Mouse (Mus musculus) stomach, embryonic 16.5 days (tissue): Measurements from ENCODE around the gene Rps19bp1. TPM values are rescaled to one million over a fixed set of nuclear protein-coding genes. Genes with fewer than 3 reads are reported as not detected.

Experiments
- ATAC-seq: fragments of 200-750 bp; cut with Nextera tagmentation; 2 replicates; pipeline ENCODE4 v1.8.0; 2017; ENCODE audit warnings: moderate number of reproducible peaks, moderate TSS enrichment; ENCODE audit not compliant: insufficient read depth, low FRiP score
- H3K27ac ChIP-seq: fragments of 300-500 bp; sonication (generic); 2 replicates; pipeline ENCODE4 v1.5.1; 2014; ENCODE audit warnings: low read length
- H3K27me3 ChIP-seq: fragments of 300-500 bp; sonication (generic); 2 replicates; pipeline ENCODE4 v1.6.1; 2014; ENCODE audit warnings: low read length, control low read depth, mixed read lengths; ENCODE audit not compliant: control insufficient read depth, insufficient read depth
- H3K36me3 ChIP-seq: fragments of 300-500 bp; sonication (generic); 2 replicates; pipeline ENCODE4 v1.6.1; 2014; ENCODE audit warnings: low read length; ENCODE audit not compliant: control insufficient read depth, insufficient read depth
- H3K4me1 ChIP-seq: fragments of 300-500 bp; sonication (generic); 2 replicates; pipeline ENCODE4 v1.6.1; 2014; ENCODE audit warnings: low read length, control low read depth, mixed read lengths; ENCODE audit not compliant: control insufficient read depth, insufficient read depth
- H3K4me2 ChIP-seq: fragments of 300-500 bp; sonication (generic); 2 replicates; pipeline ENCODE4 v1.6.1; 2014; ENCODE audit warnings: low read depth, low read length, mixed read lengths
- H3K4me3 ChIP-seq: fragments of 300-500 bp; sonication (generic); replicated peaks from 2 replicates; pipeline ENCODE4 v1.5.1; 2014; ENCODE audit warnings: mild to moderate bottlenecking, low read length
- H3K9ac ChIP-seq: fragments of 300-500 bp; sonication (generic); 2 replicates; pipeline ENCODE4 v1.6.1; 2014; ENCODE audit warnings: low read length
- H3K9me3 ChIP-seq: fragments of 300-500 bp; sonication (generic); replicated peaks from 2 replicates; pipeline ENCODE4 v1.6.1; 2016; ENCODE audit warnings: low read length, control low read depth; ENCODE audit not compliant: control insufficient read depth
- WGBS: fragments of 180-500 bp; shearing (Covaris S2); extraction: QIAGEN DNeasy Blood & Tissue Kit; methylation state at CpG from one replicate; pipeline ENCODE4 v1.1.7; 2014; 5-methylcytosine and 5-hydroxymethylcytosine counted together
- polyA plus RNA-seq: library from polyadenylated mRNA; unstranded; fragments of >200 nt; fragmentation: Nextera tagmentation; extraction: Ambion mirVana; gene quantifications from 2 replicates; pipeline ENCODE4 v1.2.1, GENCODE M21; 2015

The Rps19bp1 gene
- polyA plus RNA-seq, 1 experiment from 2014 or later, result 51.1 TPM

DNA sequence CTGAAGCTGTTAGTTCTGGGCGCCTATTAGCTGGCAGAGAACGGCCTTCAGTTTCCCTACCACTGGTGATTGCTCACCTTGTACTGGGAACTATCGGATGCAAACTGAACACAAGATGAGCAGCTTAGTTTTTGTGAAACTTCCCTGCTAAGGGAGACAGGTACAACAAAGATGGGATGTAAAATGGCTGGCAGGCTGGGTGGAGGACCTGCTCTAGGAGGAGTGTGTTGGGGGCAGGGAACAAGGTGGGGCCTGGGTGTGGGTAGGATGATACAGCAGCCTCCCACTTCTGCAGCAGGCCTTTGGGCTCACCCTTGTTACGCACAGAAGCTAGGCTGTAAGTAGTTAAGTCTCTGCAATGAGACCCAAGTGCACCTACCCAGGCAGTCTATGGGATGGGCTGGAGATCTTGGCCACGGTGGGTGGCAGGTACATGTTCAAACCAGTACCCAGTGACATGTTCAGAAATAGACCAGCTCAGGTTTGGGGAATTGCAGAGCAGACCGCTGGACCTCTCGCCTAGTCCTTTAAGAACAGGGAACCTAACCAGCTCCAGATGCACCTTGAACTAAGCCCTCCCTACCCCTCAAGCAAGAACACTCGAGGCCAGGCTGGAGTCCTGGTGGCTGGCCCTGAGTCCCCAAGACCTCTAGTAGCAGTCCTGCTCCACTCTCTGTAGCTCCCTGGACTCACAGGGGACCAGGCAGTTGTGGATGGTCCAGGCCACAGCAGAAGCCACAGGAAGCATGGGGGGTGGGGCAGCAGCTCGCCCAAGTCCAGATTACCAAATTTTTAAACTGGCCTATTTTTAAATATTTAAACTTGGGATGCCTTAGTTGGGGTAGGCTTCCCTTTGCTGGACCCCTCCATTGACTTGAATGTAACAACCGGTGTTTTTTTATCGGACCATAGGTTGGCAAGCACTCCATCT lies 5.6 kb downstream of the Rps19bp1 start:
- peak overlapping the region; percentile 26; the same call in 1 of the 2 replicates for H3K9ac ChIP-seq
- ATAC-seq, result no peak
- WGBS, result 44% methylated on average over 11 of the region's 11 CpGs
- H3K27ac ChIP-seq, result peak overlapping the region; percentile 99
- peaks cover 14% of the 10 kb centered on the region for H3K36me3 ChIP-seq
- H3K4me1 ChIP-seq, result peaks cover 44% of the 10 kb centered on the region
- peak overlapping the region; percentile 94; the same call in 1 of the 2 replicates for H3K4me2 ChIP-seq
- no peaks in the 10 kb centered on the region for H3K27me3 ChIP-seq
- H3K9me3 ChIP-seq, result no peaks in the 10 kb centered on the region
- no peak overlapping the region for H3K4me3 ChIP-seq

DNA sequence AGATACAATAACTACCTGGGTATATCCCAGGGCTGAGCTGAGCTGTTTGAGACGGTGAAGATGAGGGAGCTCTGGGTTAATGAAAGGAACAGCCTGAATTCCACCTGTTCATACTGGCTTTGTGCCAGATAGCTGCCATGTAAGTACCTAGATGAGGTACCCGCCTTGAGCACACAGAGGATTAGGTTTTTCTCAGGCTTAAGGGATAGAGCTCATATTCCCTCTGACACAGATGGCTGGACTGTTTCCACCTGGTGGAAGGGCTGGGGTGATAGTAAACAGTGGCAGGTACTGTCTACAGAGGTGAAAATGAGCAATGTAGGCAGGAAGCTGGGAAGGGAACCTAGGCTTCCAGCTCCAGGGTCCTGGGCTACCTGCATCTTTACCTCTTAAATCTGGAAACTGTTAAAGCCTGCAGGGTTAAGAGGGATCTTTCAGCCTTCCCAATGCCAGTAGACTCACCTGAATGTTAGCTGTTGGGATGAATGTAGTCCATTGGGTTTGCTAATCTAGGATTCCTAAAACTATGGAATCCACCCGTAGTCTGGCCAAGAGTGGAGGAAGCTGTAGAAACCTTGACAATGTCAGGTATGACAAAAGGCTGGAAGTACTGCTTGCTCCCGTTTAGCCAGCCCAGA lies 6.4 kb downstream of the Rps19bp1 start:
- Histone ChIP-seq H3K27me3 (no peaks in the 10 kb centered on the region), H3K36me3 (peaks cover 14% of the 10 kb centered on the region), H3K9ac (peak overlapping the region; percentile 26; the same call in 1 of the 2 replicates), H3K27ac (peak overlapping the region; percentile 99), H3K9me3 (no peaks in the 10 kb centered on the region), H3K4me1 (peaks cover 39% of the 10 kb centered on the region), H3K4me2 (peak overlapping the region; percentile 94), H3K4me3 (peak overlapping the region; percentile 100)
- WGBS, result 10% methylated on average over 4 of the region's 4 CpGs
- no peak for ATAC-seq

DNA sequence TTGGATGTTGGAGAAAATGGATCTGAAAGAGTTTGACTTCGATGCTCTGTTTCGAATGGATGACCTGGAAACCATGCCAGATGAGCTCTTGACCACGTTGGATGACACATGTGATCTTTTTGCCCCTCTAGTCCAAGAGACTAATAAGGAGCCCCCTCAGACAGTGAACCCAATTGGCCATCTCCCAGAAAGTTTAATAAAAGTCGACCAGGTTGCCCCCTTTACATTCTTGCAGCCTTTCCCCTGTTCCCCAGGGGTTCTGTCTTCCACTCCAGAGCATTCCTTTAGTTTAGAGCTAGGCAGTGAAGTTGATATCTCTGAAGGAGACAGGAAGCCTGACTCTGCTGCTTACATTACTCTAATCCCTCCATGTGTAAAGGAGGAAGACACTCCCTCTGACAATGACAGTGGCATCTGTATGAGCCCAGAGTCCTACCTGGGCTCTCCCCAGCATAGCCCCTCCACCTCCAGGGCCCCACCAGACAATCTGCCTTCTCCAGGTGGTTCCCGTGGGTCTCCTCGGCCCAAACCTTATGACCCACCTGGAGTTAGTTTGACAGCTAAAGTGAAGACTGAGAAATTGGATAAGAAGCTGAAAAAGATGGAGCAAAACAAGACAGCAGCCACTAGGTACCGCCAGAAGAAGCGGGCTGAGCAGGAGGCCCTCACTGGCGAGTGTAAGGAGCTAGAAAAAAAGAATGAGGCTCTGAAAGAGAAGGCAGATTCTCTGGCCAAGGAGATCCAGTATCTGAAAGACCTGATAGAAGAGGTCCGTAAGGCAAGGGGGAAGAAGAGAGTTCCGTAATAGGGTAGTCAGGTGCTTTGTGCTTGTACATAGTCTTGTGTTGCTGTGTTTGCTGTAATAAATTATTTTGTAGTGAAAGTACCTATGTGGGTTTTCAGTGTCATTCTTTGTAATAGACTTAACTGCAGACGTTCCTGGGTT lies 7.2 kb downstream of the Rps19bp1 start:
- H3K27ac ChIP-seq, result peak overlapping the region; percentile 99
- H3K4me1 ChIP-seq, result peaks cover 37% of the 10 kb centered on the region
- H3K36me3 ChIP-seq, result peaks cover 14% of the 10 kb centered on the region
- no peaks in the 10 kb centered on the region for H3K27me3 ChIP-seq
- WGBS, result 45% methylated on average over 12 of the region's 12 CpGs
- peak overlapping the region; percentile 100 for H3K4me3 ChIP-seq
- H3K9ac ChIP-seq, result peak overlapping the region; percentile 100
- peak overlapping the region; percentile 94 for H3K4me2 ChIP-seq
- no peak for ATAC-seq
- H3K9me3 ChIP-seq, result no peaks in the 10 kb centered on the region

DNA sequence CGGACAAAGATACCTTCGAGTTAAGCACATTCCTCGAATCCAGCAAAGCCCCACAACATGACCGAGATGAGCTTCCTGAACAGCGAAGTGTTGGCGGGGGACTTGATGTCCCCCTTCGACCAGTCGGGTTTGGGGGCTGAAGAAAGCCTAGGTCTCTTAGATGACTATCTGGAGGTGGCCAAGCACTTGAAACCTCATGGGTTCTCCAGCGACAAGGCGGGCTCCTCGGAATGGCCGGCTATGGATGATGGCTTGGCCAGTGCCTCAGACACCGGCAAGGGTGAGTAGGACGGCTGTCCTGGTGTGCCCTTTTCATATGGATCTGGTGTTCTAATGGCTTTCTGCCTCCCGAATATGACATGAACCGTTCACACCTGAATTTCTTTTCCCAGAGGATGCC lies 7.9 kb downstream of the Rps19bp1 start:
- 2% methylated on average over 16 of the region's 16 CpGs for WGBS
- Histone ChIP-seq H3K9me3 (no peaks in the 10 kb centered on the region), H3K4me3 (peak overlapping the region; percentile 100), H3K36me3 (peaks cover 20% of the 10 kb centered on the region), H3K4me1 (peaks cover 37% of the 10 kb centered on the region), H3K27ac (peak overlapping the region; percentile 99), H3K4me2 (peak overlapping the region; percentile 94), H3K9ac (peak overlapping the region; percentile 100), H3K27me3 (no peaks in the 10 kb centered on the region)
- ATAC-seq, result no peak

- Histone ChIP-seq H3K27ac (peak overlapping the region; percentile 99), H3K27me3 (no peaks in the 10 kb centered on the region), H3K4me1 (peaks cover 40% of the 10 kb centered on the region), H3K4me2 (peak overlapping the region; percentile 94), H3K36me3 (peaks cover 26% of the 10 kb centered on the region), H3K9me3 (no peaks in the 10 kb centered on the region), H3K9ac (peak overlapping the region; percentile 100), H3K4me3 (peak overlapping the region; percentile 100)
- peak; percentile 26 for ATAC-seq
- WGBS, result under 1% methylated on average over 51 of the region's 51 CpGs
These were observed 8.4 kb downstream of the Rps19bp1 start for GRCm38 (mm10) chr15:80255646-80256121.

GRCm38 (mm10) chr15:80254847-80255645 lies 9.1 kb downstream of the Rps19bp1 start, which contains the start of gene Atf4:
Gene Atf4 (plus strand): TSS chr15:80255184.
- Histone ChIP-seq H3K27me3 (no peaks in the 10 kb centered on the region), H3K9me3 (no peaks in the 10 kb centered on the region), H3K9ac (peak within 1 kb of the TSS; percentile 100), H3K4me3 (peak within 1 kb of the TSS; percentile 100), H3K4me1 (peaks cover 41% of the 10 kb centered on the region), H3K36me3 (peaks cover 29% of the 10 kb centered on the region), H3K4me2 (peak within 1 kb of the TSS; percentile 94), H3K27ac (peak within 1 kb of the TSS; percentile 99)
- peak; percentile 93 for ATAC-seq
- WGBS, result under 1% methylated on average over 62 of the region's 62 CpGs

GRCm38 (mm10) chr15:80254207-80254606 lies 9.9 kb downstream of the Rps19bp1 start:
- H3K4me3 ChIP-seq, result peak overlapping the region; percentile 100
- WGBS, result 28% methylated on average over 6 of the region's 6 CpGs
- peaks cover 33% of the 10 kb centered on the region for H3K36me3 ChIP-seq
- H3K4me2 ChIP-seq, result peak overlapping the region; percentile 94
- H3K27ac ChIP-seq, result peak overlapping the region; percentile 99
- ATAC-seq, result no peak
- H3K9me3 ChIP-seq, result no peaks in the 10 kb centered on the region
- peak overlapping the region; percentile 80 for H3K9ac ChIP-seq
- H3K27me3 ChIP-seq, result no peaks in the 10 kb centered on the region
- peaks cover 38% of the 10 kb centered on the region for H3K4me1 ChIP-seq

DNA sequence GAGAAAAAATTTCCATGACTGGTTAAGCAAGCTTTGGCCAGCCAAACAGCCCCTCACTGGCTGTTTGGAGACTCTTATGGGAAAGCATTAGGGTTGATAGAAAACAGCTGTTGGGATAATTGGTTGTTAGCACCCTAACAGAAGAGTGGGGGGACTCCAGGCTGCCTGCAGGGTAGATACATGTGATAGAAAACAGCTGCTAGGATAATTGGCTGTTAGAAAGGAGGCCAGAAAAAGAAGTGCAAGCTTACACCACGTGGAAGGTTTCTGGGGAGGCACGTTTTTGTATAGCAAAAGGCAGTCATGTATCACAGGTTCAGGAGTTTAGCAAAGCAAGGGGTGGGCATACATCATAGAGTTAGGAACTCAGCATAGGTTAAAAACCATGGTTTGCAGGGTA lies 10.6 kb downstream of the Rps19bp1 start:
- Histone ChIP-seq H3K36me3 (peaks cover 40% of the 10 kb centered on the region), H3K27me3 (no peaks in the 10 kb centered on the region), H3K9me3 (no peaks in the 10 kb centered on the region), H3K4me3 (no peak overlapping the region), H3K4me1 (peaks cover 38% of the 10 kb centered on the region), H3K27ac (peak overlapping the region; percentile 99), H3K9ac (peak overlapping the region; percentile 80), H3K4me2 (peak overlapping the region; percentile 94; the same call in 1 of the 2 replicates)
- 15% methylated on average over 2 of the region's 2 CpGs for WGBS
- no peak for ATAC-seq
